Mouse (Mus musculus) stomach, postnatal 0 days (tissue): Measurements from ENCODE around the gene Spp2.

Experiments used
- CTCF ChIP-seq: IDR thresholded peaks from 2 replicates; pipeline ENCODE4 v1.5.1; 2016; ENCODE audit warnings: antibody characterized with exemption, low read depth, mild to moderate bottlenecking, moderate library complexity
- EP300 ChIP-seq: optimal IDR thresholded peaks from 2 replicates; pipeline ENCODE3; 2016; ENCODE audit warnings: antibody characterized with exemption

DNA sequence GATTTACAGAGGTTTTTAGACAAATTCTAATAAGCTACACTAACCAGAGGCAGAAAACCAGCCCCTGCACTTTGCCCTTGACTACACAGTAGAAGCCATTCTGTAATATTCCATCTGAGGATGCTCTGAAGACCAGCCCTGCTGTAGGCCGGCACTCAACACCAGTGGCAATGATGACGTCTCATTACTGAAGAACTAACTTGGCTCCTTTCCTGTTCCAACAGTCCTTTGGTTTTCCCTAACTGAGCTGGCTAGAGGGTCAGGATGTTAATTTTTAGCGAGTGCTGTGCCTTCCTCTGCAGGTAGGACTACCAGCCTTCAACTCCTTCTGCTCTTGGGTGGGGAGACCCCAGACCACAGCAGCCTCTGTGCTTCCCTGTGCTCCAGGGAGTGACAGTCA is 47.9 kb downstream of the Spp2 start:
- TF ChIP-seq CTCF (no peak), EP300 (no peak)
